Mouse (Mus musculus) cerebral cortex, adult 2 months (tissue): ENCODE data around the gene Adamtsl1.

Experiments
- WGBS: fragments of 180-500 bp; shearing (Covaris S2); methylation state at CpG from one replicate; pipeline ENCODE4 v1.1.7; 2018; 5-methylcytosine and 5-hydroxymethylcytosine counted together

Adamtsl1 gene

DNA sequence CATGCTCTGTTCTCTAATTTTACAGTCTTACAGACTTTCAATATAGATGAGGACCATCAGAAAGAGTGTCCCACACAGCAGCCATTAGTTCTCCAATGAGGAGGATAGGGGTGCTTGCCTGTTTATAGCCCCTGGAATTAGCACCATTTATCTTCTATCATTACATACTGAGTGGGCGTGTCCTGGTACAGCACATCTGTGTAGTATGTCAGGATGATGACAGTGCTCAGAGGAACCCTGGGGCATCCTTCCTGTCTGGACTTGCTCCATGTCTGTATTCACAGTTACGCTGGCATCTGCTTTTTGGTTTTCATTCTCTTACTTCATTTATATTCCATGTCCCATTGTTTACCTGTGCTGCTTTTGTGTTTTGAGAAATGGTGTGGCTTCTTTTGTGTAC lies 304.5 kb downstream of the Adamtsl1 start:
- WGBS, result 89% methylated on average over 2 of the region's 2 CpGs

DNA sequence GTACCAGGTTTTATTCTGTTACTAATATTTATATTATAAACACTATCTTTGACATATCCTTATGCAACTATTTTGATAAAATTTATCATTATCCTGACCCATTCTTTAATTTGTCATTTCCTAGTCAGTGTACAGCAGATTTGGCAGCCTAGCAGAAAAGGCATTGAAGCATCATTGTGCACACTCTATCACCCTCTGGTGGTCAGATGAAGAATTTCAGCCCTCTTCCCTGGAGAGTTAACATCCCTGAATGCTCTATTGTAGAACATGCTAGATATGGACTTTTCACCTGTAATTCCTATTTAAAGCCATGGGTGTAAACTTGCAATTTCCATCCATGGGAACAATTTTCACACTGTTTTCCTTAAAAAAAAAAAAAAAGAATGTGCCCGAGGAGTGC lies 305.2 kb downstream of the Adamtsl1 start:
- WGBS, result 80% methylated on average over 1 of the region's 1 CpGs

DNA sequence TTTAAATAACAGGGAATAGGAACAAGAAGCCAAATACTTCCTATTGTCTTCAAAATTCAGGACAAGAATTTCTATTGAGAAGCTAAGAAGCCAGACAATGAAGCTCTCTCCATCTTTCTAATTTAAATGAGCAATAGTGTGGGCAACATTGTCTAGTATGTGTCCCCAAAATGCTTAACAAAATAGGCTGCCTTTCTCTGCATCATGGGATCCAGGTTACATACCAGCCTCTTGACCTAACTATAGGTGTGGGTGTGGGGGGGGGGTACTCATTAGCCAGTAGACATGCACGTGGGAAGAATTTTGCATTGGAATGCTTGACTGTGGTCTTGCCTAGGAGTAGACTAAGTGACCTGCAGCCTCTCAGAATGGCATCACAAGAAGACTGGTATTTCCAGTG lies 305.9 kb downstream of the Adamtsl1 start:
- WGBS, result 26% methylated on average over 1 of the region's 1 CpGs

DNA sequence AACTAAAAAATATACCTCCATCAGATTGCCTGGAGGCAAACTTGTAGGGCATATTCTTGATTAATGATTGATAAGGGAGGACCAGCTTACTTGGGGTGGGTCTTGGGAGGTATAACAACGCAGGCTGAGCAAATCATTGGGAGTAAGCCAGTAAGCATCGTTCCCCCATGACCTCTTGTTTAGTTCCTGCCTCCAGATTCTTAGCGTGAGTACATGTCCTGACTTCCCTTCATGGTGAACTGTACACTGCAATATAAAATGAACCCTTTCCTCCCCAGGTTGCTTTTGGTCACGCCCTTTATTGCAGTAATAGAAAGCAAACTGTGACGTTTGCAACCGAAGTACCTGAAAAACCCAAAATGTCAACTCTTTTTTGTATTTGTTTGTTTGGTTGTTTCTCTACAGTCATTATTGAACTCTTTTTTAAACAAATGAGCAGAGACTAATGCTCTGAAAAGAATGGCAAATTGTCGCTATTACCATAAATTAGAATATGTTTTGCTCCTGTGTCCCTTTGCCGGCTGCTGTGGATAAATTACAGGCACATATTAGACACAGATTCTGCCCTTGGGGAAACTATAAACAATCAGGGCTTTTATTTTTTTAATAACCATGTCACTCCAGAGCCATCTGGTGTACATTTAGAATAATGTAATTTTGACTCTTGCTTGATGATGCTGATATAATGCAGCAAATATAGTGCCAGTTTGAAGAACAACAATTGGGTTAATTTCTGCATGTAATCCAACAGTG lies 310.2 kb downstream of the Adamtsl1 start:
- WGBS, result 51% methylated on average over 8 of the region's 8 CpGs

DNA sequence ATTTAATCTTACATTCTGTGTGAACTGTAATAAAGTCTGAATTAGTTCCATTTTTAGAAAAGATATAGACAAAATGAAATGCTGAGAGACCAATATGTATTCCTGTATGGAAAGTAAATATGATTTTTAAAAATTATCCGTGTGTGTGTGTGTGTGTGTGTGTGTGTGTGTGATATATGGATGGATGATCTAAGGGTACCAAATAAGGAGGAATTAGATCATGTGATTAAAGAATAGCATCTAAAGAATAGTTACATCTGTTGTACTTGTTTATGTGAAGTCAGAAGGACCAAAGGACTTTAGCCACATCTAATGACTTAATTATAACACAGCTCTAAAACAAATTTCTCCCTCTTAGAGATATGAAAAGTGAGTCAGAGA lies 310.7 kb downstream of the Adamtsl1 start:
- 59% methylated on average over 1 of the region's 1 CpGs for WGBS

DNA sequence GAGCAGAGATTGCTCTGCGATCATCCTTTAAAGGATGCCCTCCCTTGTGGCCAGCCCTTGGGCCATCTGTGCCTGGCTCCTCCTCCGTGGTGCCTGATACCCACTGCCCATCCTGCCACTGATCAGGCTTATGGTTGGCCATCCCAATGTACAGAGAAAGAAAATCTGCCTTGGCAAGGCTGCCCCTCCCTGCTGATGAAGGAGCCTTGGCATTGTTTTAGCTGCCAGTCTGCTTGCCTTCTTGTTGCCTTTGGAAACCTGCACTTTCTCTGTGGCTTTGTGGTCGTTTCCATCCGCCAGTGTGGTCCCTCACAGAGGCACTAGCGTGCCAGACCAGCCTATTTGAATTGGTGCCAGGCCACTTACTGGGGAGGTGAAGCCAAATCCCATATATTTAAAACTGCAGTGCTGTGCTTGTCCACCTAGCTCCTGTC lies 323.6 kb downstream of the Adamtsl1 start:
- 36% methylated on average over 5 of the region's 5 CpGs for WGBS

DNA sequence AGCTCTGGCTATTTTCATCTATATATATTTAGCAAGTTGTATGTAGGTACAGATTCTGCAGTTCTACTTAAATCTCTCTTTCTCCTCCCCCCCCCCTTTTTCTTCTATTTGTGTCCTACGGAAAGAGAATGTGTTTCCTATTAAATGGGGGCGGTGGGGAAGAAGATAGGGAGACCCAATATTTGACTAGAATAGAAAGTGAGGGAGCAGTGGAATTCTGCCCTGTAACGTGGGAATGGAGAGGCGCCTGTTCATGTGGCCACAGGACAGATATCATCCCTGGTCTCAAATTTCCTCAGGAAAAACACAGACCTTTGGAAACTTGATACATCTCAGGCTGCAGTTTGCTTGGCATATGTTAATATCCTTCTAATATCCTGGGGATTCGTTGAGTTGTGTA lies 324.1 kb downstream of the Adamtsl1 start:
- 61% methylated on average over 5 of the region's 5 CpGs for WGBS

DNA sequence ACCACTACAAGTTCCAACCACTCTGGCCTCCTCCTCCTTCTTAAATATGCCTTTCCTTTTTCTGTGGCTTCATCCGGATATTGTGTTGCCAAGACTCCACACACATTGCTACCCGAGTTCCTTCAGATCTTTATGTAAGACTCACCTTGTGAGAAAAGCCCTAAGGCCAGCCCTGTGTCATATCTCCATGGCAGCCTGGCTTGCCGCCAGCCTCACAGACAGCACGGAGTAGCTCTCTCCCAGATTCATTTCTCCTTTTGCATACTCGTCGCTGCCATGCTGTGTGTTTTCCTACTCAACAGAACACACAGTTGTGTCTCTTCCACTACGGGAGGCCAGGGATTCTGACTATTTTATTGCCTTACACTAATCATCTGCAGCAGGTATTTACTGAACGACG lies 328.1 kb downstream of the Adamtsl1 start:
- WGBS, result 46% methylated on average over 9 of the region's 9 CpGs

DNA sequence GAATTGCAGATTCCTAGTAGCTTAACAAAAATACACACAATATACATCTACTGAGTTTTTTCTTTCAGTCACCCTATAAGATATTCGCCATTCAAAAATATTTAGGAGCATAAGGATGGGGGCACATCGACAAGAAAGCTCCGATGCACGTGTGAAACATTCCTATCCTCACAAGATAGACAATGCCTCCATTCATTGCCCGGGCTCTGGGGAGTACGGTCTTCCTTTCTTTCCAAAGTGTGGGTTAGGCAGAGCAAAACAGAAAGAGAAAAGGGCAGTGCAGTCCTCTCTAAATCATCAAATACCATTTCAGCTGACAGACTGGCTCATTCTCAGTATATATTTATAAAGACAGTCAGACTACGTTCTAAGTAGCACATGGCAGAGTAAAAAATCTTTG lies 332.0 kb downstream of the Adamtsl1 start:
- 28% methylated on average over 7 of the region's 7 CpGs for WGBS

DNA sequence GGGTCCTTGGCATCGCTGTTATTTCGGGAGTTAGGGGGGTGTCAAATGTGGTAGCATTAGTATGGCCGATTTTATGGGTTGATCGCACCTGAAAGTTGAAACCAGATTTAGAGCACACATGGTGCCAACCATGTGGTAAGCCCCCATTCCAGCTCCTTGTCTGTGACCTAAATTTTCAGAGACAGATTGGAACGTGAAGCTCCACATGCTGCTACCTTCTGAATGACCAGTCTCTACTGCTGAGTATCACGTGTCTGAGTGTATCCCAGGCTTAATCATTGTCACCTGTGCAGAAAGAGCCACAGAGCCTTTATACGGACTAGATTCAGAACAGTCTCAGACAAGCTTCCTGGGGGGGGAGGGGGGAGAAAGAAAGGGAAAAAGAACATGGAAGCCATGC lies 339.4 kb downstream of the Adamtsl1 start:
- WGBS, result 85% methylated on average over 7 of the region's 7 CpGs

DNA sequence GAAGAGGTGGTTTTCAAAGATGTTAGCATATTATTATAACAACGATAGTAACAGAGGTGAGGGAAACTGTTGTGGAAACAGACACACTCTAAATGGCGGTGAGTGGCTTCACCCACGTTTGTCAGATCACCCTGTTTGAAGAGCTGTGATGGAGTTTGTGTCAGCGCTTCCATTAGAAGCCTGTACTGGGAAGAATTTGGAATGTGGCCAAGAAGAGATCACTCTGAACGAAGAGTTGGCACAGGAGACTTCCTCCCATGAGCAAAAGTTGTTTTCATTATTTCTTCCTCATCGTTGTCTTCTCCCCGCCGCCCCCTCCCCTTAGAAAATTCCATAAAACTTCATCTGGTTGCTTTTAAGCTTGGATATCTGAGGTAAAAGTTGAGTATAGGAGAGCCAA lies 340.5 kb downstream of the Adamtsl1 start:
- WGBS, result 42% methylated on average over 8 of the region's 8 CpGs

DNA sequence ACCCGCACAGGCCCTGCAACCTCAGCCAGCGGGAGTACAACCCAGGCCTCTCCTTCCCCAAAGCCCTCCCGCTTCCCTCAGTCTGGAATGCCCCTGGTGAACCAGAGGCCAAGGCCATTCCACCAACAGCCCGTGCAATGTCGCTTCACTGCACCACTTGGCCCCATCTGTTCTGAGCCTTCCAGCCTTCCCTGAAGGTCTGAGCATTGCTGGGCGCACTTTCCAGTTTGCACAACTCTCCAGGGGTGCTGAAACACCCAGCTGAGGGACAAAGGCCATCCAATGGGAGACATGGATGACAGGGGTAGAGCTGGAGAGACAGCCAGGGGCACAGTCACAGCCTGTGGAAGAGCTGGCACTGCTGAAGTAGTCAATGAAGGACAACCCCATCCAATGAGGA lies 365.4 kb downstream of the Adamtsl1 start:
- 89% methylated on average over 6 of the region's 6 CpGs for WGBS

DNA sequence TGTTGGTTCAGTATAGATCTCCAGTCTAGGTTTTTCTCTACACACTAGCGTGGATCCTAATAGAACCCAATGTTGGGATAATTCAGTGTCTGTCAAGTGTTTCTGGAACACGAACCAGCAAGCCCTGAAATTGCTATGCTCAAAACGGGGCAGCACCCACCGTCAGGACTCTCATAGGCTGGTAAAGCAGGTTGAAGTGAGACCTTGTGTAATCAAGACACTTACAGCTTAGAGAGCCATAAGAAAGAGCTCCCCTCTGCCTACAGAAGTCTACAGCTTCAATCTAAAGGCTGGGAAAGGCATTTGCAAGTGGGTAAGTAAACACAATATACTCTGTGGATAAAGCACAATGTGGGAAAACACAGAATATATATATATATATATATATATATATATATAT lies 367.3 kb downstream of the Adamtsl1 start:
- 96% methylated on average over 4 of the region's 4 CpGs for WGBS

DNA sequence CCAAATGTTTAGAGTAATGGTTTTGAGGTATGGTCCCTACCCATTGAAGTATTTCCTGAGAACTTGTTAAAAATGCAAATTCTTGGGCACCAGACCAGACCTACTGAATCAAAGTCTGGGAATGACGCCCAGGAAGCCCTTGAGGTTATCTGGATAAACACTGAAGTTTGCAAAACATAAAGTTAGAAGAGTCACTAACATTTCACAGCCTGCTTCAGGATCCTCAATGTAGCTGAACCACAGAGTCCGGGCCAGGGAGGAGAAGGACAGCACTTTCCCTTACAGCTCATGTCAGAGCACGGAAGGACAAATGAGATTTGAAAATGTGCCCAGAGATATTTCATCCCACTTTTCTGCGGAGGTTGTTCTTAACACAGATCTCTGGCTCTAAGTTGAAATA lies 370.1 kb downstream of the Adamtsl1 start:
- 41% methylated on average over 4 of the region's 4 CpGs for WGBS

DNA sequence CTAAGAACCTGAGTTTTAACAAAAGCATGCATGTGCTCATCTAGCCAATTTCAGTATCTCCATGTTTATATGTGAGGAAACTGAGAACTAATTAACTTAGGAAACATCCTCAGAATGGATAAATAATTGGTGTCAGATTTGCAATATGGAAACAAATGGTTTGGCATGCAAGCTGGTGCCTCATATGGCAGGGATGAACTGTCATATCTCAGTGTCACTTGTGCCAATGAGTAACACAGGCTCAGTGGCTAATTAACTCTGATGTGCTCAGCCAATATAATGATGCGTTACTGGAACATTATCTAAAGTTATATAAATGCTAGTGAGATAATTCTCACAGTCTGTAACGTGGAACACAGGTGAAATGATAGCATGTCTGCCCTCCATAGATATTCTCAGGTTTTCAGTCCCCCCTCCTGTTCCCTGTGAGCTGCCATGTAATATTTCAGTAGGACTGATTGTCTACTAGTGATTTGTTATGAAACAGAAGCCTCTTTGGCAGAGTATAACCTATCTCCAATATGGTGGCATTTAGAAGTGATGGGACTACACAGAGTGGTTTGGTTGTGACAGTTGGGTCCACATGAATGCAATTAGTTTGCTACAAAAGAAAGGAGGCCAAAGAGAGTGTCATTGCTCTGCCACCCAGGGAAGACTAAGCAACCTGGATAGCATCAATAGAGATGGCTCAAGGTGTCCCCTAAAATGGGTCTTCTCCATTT lies 376.1 kb downstream of the Adamtsl1 start:
- WGBS, result 81% methylated on average over 2 of the region's 2 CpGs

DNA sequence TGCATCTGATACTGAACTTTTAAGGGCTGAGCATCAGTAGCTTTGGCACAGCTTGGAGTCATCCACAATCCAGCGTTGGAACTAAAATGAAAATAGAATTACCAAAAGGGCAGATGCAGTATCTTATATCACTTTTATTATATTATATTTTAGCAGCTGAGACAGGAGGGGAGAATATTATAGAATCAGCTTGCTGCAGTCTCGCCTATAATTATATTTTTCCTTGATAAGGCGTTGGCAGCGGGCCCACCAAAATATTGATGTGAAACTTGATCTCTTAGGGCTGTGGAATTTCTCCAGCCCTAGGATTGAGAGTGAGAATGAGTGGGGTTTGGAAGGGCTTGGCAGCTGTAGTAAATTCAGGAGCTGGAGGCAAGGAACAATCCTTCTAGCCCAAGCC lies 387.3 kb downstream of the Adamtsl1 start:
- WGBS, result 63% methylated on average over 4 of the region's 4 CpGs

DNA sequence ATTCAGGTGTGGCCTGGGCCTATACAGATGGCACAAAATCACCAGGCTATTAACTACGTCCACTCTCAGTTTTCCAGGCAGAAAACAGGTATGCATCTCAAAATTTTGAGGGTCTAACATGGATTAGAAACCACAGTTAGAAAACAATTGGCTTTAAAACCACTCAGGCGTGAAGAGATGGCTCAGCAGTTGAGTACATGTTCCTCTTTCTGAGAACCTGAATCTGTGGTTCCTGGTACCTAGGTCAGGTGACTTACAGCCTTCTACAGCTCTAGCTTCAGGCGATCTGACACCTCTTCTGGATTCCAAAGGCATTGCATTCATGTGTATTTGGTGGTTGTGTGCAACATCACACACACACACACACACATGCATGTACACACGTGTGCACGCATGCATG lies 390.2 kb downstream of the Adamtsl1 start:
- 94% methylated on average over 5 of the region's 5 CpGs for WGBS

DNA sequence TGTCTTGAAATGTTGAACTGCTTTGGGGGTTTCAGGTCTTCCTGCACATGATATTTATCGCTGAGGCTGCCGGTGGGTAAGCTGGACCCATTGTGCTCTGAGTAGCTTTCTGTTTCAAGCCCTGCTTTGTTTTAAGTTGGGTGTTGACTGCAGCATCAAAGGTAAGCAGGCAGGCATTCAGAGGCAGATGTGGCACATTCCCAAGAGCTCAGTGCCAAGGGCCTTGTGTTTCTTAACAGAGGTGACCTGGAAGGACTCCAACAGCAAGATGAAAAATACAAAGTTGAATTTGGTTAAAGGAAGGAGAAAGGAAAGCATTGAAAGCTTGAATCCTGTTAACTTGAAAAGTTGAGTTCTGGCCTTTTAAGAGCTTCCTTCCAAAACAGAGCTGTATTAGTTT lies 402.1 kb downstream of the Adamtsl1 start:
- WGBS, result 49% methylated on average over 2 of the region's 2 CpGs

DNA sequence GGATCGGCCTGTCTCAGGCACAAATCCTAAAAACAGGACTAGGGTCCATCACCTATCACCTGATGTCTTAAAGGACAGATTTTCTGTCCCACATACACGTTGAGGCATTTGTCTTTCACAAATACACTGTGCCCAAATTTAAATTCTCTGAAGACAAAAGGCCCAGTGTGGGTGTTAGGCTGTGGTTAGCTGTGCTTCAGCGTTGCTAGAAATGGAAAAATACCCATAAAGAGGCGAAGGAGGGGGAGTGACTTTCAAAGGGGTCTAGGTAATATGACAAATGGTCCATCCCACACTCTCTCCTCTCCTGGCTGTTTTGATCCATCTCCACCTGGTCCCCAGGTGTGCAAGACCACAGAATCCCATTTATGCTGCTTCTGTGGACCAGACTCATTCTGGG lies 404.4 kb downstream of the Adamtsl1 start:
- WGBS, result 43% methylated on average over 4 of the region's 4 CpGs

DNA sequence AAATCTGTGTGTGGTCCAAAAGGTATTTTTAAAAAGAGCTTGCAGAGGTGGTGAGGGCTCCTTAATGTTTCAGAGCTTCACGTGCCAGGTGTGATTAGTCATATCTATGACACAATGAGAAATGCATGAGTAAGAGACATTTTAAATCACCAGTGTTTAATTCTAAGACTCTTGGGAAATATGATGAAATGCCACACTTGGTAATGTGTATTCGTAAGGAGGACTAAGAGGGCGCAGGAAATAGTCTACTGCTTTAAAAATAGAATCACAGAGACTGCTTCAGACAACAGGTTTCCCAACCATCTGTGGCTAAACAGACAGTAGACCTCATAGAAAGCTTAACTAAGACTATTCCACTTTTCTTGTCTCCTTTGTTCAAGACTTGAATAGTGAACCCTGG lies 406.5 kb downstream of the Adamtsl1 start:
- 43% methylated on average over 3 of the region's 3 CpGs for WGBS

DNA sequence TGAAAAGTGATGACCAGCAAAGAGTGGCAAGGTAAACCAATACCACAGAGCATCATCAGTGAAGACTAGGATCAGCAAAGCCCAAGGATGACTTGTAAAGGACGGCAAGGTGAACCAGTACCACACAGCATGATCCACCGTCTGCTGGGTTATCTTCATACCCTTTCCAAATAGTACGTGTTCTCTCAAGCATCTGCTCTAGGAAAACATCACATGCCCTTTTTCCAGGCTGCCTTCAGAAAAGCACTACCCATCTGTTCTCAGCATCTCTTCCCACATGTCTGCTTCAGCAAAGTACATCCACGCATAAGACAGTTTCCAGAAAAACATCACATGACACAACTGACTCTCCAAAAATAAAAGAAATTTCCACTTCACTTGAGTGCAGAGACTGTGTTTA lies 408.8 kb downstream of the Adamtsl1 start:
- 46% methylated on average over 4 of the region's 4 CpGs for WGBS

DNA sequence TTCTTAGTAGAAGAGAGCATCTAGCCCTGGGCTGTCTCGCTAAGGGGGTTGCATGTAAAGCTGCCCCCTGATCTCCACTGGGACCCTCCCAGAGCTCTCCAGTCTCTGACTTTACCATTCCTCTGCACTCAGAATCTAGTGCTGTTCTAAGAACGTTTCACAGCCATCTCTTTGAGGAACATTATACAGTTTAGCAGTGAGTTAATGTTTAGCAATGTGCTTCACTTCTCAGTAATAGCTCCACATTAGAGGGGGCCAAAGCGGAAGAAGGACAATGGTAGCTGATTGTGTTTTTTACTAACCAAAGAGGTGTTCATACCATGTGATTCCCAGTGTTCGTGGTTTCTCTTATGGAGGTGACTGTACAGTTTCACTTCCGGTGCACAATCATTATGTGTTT lies 425.5 kb downstream of the Adamtsl1 start:
- WGBS, result 89% methylated on average over 5 of the region's 5 CpGs

DNA sequence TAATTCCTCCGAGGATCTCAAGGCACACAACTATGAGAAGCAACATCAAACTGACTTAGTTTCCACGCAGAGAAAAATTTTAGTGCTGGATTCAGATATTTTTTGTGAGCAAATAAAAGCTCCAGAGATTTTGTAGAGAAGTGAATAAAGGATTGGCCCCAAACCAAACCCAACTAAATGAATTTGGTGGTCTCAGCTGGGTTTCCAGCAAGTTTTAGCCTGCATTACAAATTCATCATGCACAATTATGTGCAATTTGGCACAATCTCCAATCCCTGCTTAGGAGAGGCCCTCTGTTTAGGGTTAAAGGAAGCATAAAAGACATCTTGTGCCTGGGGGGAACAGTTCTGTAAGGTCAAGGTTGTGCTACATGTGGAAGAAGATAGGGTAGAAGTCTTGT lies 427.9 kb downstream of the Adamtsl1 start:
- WGBS, result 76% methylated on average over 2 of the region's 2 CpGs

DNA sequence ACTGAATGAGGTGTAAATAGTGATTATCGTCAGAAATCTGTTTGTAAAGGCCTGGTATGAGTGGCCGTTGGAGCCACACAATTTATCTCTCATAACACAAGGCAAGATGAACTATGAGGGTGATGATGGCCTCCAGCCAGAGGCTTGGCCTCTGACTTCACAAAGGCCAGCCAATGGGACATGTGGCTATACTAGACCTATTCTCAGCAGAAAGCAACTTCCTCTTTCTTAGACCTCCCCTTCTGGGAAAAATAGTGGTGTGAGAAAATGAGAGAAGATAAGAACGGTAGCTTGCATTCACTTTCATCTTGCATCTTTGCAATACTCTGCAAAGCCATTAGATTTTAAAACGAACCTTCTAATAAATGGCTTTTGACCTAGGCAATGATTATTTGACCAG lies 439.6 kb downstream of the Adamtsl1 start:
- 85% methylated on average over 4 of the region's 4 CpGs for WGBS
